Mouse (Mus musculus) urinary bladder, adult 18-20 months (tissue): ENCODE measurements at regions not wholly inside any gene's neighbourhood (a gene's known extent, or its start where the extent isn't known, plus 50 kb on each side); places are given as distances from the start of the nearest gene placed in this dataset.

Experiments
- DNase-seq, 2 experiments: peaks; one replicate each; pipeline ENCODE4 v3.0.0; 2022; ENCODE audit warnings: low spot score in 2 of 2, mixed read lengths in 2 of 2

DNA sequence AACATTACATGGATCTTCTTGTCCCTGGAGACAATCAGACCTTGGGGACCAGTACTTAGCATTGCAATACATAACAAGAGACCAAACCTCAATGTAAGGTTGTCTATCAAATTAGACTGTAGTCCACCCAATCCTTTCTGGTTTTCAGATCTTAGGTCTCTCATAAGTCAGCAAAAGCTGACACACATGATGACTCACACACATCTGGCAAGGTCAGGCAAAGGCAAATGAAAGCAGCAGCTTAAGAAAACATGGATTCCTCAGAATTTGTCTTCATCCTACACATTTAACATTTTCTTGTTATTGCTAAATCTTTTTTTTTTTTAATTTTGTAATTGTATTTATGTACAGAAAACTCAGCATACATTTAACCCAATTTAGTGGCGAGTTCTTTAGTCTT lies 52.0 kb downstream of the Gm11983 start:
- no peak for DNase-seq

DNA sequence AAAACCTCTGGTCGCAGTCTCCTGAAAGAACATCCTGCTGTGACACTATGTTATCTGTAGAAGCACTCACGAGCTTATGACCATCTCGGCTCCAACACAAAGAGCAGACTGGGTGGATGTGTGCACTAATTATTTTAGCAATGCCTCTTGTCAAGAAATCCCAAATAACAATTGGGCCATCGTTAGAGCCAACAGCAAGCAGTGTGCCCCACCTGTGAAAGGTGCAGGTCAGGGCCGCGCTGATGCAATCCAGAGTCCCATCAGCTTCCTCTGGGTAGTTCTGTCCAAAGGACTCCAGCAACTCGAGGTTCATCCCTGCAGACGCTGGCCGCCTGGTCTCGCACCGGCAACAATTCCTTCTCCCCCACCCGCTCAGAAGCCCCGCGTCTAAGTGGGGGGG lies 54.6 kb downstream of the Gm11983 start:
- no peak for DNase-seq

- no peak for DNase-seq
These were observed 57.7 kb downstream of the Gm11983 start for GRCm38 (mm10) chr11:6779752-6780151.

DNA sequence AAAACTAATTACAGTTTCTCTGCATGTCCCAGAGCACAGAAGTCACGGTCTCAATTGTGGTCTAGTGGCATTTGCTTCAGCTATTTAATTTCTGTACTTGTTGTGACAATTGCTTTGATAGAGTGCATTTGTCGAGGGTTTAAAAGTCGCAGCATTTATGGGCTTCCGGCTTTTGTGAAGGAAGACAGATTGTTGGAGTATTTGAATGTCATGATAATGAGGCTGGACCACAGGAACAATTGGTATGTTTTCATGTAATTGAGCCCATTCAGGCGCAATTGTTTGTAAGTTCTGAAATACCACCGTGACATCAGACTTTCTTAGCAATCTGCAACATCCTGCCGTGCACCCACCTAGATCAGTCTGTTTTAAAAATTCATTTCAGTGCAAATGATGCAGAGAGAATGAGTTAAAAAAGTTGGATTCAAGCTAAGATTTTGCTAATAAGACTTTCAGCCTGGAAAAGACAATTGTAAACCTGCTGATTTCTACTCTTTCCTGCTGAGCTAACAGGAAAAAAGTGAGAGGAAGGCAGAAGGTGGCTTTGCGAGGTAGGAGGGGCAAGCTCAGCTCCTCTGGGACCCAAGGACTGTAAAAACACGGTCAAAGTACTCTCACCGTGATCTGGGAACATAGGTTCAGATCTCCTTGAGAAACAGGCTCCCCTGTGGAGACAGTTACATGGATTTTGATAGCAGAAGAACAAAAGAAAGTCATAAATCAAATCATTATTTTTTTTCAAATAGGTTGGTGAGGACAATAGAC lies 58.7 kb downstream of the Gm11983 start:
- no peak for DNase-seq

GRCm38 (mm10) chr11:6777566-6777965 lies 59.9 kb downstream of the Gm11983 start:
- no peak for DNase-seq

DNA sequence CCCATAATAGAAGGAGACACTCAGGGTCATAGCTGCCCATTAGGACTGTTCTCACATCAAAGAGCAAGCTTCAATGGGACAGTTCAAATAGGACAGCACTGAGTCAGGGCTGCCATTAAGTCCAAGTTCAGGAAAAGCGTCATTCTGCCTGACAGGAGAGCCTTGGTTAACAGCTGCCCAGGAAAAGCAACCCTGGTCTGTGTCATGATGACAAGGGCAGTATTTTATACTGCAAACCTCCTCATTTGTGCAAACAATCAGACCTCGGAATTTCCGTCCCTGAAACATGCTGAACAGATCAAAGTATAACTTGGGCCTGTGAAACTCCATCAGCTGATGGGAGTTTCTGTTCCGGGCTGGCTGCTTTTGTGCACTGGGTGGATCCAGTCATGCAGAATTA lies 62.8 kb downstream of the Gm11983 start:
- no peak for DNase-seq

GRCm38 (mm10) chr11:6773951-6774350 lies 63.5 kb downstream of the Gm11983 start:
- no peak for DNase-seq

GRCm38 (mm10) chr11:6773364-6773763 lies 64.1 kb downstream of the Gm11983 start:
- DNase-seq: no peak

- no peak for DNase-seq
These were observed 68.1 kb downstream of the Gm11983 start for GRCm38 (mm10) chr11:6769437-6769765.

DNA sequence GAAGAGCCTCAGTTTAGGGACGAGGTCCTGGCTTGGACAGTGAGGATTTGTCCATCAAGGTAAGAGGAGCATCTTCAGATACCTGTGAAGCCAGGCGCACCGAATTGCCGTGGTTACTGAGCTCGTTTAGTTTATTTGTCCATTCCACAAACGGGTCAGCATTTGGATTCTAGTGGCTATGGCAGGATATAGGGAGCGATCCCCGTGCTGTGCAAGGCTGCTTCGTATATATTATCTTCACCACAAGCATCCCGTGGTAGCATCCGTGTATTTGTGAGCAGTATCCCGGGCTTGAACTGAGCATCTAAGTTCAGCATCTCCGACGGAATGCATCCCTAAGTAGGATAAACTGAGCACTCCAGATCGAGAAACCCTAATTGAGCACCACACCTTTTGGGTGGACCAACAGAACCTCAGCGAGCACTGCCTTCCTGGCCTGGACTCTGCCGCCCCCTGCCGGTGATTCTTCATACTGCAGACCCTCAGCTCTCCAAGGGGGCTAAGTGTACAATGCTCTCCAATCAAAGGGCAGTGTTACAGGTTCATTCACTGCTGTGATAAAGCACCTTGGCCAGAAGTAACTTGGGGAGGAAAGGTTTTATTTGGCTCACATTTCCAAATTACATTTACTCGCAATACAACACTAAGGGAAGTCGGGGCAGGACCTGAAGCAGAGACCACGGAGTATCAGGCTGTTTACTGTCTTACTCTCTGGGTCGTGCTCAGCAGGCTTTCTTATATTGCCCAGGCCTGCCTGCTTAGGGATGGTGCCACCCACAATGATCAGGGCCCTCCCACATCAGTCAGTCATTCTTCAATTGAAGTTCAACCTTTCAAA lies 68.6 kb downstream of the Gm11983 start:
- DNase-seq: peak; percentile 24 to 60

GRCm38 (mm10) chr11:6766725-6767124 lies 70.7 kb downstream of the Gm11983 start:
- DNase-seq: no peak

DNA sequence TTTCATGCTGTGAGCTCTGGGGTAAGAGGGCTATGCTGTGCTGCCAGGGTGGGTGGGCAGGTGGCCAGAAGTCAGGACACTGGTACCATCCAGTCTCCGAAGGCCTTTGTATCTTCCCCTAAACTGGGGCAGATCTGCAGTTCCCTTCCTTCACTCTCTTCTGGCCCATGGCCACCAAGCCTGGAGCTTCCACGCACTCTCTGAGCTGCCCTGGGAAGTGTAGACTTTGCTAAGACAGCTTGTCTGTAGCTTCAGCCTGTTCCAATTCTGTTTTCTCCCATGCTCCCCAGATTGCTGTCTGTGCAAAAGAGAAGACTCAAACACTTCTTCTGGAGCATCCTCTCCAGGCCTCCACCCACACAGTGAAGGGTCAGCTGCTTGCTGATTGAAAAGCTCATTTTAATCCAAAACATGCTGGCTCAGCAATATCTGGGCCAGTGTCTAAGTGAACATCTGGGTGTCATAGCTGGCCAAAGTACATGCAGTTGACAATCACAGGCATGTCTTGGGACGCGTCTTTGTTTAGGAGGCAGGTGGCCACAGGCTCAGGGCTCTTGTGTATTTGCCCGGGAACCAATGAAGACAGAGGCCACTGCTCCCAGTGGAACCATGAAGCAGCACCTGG lies 72.0 kb downstream of the Gm11983 start:
- DNase-seq: no peak

DNA sequence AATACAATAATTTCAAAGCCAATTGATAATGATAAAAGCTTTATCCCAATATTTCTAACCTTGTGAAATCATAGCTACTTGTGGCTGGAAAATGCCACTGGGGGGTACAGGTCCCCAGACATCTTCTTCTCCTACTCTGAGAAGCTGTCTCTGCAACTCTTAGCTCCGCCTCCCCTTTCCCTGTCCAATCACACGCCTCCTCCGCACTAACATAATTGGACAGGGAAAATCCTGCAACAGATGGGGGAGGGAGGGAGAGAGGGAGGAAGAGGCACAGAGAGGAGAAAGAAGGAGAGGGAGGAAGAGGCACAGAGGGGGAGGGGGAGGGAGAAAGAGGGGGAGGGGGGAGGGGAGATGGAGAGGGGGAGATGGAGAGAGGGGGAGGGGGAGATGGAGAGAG lies 73.3 kb downstream of the Gm11983 start:
- no peak for DNase-seq

GRCm38 (mm10) chr11:6763001-6763400 lies 74.5 kb downstream of the Gm11983 start:
- no peak for DNase-seq

DNA sequence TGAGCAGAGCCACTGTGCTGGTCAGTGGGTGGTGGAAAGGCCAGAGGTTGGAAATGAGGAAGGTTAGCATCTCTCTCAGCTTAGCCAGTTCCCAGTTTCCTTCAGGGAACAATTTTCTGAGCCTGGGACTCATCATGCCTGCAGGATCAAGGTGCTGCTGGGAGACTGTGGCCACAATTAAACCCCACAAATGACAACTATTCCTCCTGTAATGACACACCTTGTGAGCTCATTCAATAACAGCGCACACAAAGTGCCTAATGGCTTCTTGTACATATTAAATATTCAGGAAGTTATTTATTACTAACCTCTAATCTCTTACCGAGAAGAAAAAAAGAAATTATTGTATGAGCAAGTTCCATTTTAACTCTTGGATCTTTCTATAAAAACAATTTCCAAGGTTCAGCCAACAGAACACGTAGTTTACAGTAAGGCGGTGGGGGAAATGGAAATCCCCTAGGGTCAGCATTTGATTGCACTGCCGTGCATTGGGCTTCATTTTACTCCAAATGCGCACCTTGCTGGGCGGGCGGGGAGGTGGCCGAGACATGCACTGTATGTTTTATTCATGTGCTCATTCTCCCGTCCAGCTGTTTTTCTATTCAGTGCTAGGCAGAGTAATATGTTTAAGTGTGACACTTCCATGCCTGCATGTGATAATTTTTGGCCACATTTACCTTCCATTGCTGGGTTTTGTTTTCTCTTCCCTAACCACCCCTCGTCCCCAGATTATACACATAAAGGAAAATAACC lies 75.4 kb downstream of the Gm11983 start:
- no peak for DNase-seq

- DNase-seq: no peak
These were observed 77.9 kb downstream of the Gm11983 start for GRCm38 (mm10) chr11:6759578-6759977.

DNA sequence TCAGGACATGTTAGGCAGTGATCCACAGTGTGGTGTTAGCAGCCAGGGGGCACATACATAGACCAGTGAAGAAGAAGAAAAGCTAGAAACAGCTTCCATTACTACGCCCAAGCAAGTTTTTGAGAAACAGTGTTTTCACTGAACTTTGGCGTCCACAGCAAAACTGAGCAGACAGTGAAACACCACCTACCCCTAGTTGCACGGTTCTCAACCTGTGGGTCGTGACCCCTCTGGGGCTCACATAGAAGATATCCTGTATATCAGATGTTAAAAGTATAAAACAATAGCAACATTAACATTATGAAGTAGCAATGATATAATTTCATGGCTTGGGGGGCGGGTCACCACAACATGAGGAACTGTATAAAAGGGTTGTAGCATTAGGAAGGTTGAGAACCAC lies 81.1 kb downstream of the Ramp3 start:
- no peak for DNase-seq

DNA sequence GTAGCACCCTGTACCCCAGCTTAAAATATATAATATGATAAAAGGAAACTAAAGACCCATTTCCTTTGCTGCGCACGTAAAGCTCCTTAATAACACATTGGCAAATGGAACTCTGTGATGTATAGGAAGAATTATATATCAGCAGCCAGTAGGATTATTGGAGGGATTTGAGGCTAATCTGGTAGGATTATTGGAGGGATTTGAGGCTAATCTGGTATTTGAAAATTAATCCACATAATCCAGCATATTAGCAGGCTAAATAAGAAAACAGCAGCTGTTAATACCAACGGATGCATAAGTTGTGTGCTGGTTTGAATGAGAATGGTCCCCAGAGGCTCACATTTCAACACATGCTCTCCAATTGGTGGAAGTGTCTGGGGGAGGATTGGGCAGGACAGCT lies 80.3 kb downstream of the Ramp3 start:
- DNase-seq: no peak

GRCm38 (mm10) chr11:6738163-6738562 lies 79.8 kb downstream of the Ramp3 start:
- no peak for DNase-seq

DNA sequence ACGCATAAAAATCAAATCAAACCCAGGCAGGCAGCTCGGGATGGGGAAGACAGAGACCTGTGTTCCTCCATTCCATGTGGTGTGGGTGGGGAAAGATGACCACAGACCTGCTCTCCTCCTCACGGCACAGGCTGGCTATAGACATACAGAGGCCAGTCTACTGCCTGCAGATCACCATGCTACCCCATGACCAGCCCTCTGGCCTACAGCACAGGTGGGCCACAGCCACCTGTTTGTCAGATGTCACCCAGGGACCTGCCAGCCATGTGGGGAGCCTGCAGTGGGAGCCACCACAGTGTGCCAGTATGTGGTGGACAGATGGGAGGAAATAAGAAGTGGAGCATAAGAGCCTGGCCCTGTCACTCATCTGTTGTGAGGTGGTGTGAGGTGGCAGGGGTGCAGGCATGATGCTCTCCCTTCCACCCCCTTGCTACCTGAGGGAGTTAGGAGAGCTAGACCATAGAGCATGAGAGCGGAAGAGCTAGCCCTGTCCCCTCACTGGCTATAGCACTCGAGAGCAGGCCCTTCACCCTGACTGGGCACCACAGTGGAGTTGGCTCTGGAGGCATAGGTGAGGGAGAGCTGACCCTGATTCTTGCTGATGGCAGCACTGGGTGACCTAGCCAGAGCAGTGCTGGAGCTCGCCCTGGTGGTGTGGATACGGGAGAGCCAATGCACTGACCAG lies 76.6 kb downstream of the Ramp3 start:
- no peak for DNase-seq

GRCm38 (mm10) chr11:6731505-6731904 lies 73.2 kb downstream of the Ramp3 start:
- DNase-seq: no peak
